Mouse (Mus musculus): ENCODE results near the gene Arvcf. TPM values are rescaled to one million over a fixed set of nuclear protein-coding genes. Genes with fewer than 3 reads are reported as not detected.

The Arvcf gene
- 33.8 and 37.9 TPM in 2 replicates for polyA plus RNA-seq (2015; fragmentation: Nextera tagmentation; extraction: Ambion mirVana)

DNA sequence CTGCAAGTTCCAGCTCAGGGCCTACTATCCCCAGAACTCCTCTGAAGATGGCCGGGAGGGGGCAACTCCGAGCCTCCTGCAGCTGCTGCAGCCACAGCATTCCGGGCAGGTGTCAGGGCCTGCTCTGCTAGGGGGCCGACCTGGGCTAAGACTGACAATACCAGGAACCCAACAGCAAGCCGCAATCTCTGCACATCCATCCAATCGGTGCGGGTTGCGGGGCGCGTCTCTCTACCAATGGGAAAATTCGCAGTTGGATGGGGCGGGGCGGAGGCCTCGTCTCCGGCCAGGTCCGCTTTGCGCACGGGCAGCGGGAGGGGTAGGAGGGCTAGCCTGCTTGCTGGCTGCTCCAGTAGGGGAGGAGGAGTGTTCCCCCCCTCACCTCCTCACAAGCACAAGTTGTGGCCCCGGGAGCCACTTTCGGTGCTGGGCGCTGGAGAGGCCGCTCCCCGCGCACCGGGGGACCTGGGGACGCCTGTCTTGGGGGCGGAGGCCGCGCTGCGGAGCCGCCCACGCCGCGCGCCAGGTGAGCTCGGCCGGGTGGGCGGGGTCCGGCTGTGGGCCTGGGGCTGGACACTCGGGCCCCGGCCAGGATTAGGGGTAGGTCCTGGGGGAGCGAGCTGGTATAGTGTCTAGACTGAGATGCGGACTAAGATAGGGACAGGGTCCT lies at the start of gene Arvcf, which contains the start of gene Tango2:
Gene Arvcf, plus strand, starts transcription at position 252 of the 670 bp plus-strand sequence.
Gene Tango2, minus strand, starts transcription at position 173 of the 670 bp plus-strand sequence.
- peaks cover 22% of the 10 kb centered on the region for H3K27me3 ChIP-seq
- H3K4me3 ChIP-seq (replicated peaks): peak within 1 kb of the TSS; percentile 63
- ATAC-seq (ENCODE audit: insufficient number of reproducible peaks, low FRiP score, low TSS enrichment, low read depth): peak; percentile 82
- H3K9me3 ChIP-seq (replicated peaks): no peaks in the 10 kb centered on the region
- H3K4me1 ChIP-seq: peaks cover 20% of the 10 kb centered on the region
- H3K4me2 ChIP-seq (replicated peaks): peak within 1 kb of the TSS; percentile 96
- WGBS: under 1% methylated on average over 44 of the region's 44 CpGs
- no peaks in the 10 kb centered on the region for H3K36me3 ChIP-seq
- no peak within 1 kb of the TSS for H3K27ac ChIP-seq (replicated peaks)
- peak within 1 kb of the TSS; percentile 36 for H3K9ac ChIP-seq

DNA sequence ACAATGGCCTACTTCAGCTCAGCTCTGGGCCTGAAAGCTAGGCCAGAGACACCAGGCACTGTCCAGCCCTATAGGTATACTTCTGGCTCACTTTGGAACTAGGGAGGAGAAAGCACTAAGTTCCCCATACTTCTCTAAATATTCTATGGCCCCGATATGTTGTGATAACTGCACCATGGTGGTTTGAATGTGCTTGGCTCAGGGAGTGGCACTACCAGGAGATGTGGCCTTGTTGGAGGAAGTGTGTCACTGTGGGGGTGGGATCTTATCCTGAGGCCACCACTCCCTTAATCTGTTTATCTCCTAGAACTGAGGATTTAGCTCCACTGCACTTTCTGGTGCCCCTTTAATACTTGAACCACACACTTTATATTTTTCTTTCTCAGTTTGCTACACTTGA lies 39.8 kb upstream of the Arvcf start:
- no peaks in the 10 kb centered on the region for H3K27me3 ChIP-seq
- no peak overlapping the region for H3K27ac ChIP-seq (replicated peaks)
- WGBS: 94% methylated on average over 1 of the region's 1 CpGs
- no peaks in the 10 kb centered on the region for H3K36me3 ChIP-seq
- no peaks in the 10 kb centered on the region for H3K4me1 ChIP-seq
- H3K4me3 ChIP-seq (replicated peaks): no peak overlapping the region
- no peak for ATAC-seq (ENCODE audit: insufficient number of reproducible peaks, low FRiP score, low TSS enrichment, low read depth)
- H3K4me2 ChIP-seq (replicated peaks): no peak overlapping the region
- H3K9ac ChIP-seq: no peak overlapping the region
- H3K9me3 ChIP-seq (replicated peaks): no peaks in the 10 kb centered on the region

DNA sequence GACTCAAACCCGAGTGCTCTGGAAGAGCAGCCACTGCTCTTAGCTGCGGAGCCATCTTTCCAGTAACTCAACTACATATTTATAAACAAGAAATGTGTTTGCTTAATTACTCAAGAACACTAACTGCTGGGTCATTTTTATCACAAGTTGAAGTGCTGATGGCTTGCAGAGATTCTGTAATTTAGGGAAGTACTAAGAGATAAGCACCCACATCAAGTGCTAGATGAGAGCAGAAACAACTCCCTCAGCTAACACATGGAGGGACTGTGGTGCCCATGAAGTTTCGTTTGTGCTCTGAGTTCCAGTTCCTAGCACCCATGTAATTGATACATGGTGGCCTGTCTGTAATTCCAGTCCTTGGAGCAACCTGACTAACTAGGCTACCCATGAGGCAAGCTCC lies 29.0 kb upstream of the Arvcf start:
- ATAC-seq (ENCODE audit: insufficient number of reproducible peaks, low FRiP score, low TSS enrichment, low read depth): no peak
- H3K9me3 ChIP-seq (replicated peaks): no peaks in the 10 kb centered on the region
- 81% methylated on average over 3 of the region's 3 CpGs for WGBS
- no peak overlapping the region for H3K27ac ChIP-seq (replicated peaks)
- 0 out of 2 replicates have a peak, but pooled peaks cover 5% of the 10 kb centered on the region for H3K36me3 ChIP-seq
- H3K9ac ChIP-seq: no peak overlapping the region
- no peak overlapping the region for H3K4me2 ChIP-seq (replicated peaks)
- H3K4me3 ChIP-seq (replicated peaks): no peak overlapping the region
- no peaks in the 10 kb centered on the region for H3K4me1 ChIP-seq
- no peaks in the 10 kb centered on the region for H3K27me3 ChIP-seq

DNA sequence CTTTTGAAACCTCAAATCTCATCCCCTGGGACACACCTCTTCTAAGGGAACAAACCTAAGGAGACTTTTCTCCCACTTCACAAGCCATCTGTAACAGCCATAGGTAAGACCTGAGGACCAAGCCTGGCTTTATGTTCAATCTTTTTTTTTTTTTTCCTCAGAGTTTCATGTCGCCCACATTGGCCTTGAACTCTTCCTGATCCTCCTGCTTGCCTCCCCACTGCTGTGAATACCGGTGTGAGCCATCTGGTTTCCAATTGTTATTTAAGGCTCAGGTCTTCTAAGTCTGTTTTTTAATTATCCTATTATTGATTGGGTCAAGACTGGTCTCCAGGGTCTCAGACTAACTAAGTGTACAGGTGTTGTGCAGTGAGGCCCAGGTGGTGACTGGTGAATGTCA lies 26.5 kb upstream of the Arvcf start:
- no peaks in the 10 kb centered on the region for H3K27me3 ChIP-seq
- no peak for ATAC-seq (ENCODE audit: insufficient number of reproducible peaks, low FRiP score, low TSS enrichment, low read depth)
- no peaks in the 10 kb centered on the region for H3K9me3 ChIP-seq (replicated peaks)
- no peak overlapping the region for H3K27ac ChIP-seq (replicated peaks)
- H3K4me1 ChIP-seq: no peaks in the 10 kb centered on the region
- H3K4me2 ChIP-seq (replicated peaks): no peak overlapping the region
- WGBS: 70% methylated on average over 2 of the region's 2 CpGs
- no peak overlapping the region for H3K4me3 ChIP-seq (replicated peaks)
- H3K36me3 ChIP-seq: 0 out of 2 replicates have a peak, but pooled peaks cover 5% of the 10 kb centered on the region
- H3K9ac ChIP-seq: no peak overlapping the region

DNA sequence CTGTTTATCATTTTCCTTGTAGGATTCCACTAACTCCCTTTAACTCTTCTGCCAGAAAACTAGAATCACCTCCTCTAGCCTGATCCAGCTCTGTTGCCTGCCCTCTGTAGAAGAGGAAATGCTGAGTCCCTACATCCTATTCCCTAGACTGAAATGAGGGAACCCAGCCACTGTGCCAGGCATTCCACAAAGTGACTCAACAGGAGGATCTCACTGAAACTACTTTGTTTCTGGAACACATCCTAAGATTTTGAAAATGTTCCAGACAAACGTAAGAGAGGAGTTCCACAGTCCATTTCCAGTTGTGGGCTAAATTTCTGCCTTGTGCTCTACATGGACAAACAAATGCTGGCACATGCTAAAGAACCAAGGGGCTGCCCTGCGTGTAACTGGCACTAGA lies 24.5 kb upstream of the Arvcf start:
- Histone ChIP-seq H3K27ac (replicated peaks) (no peak overlapping the region), H3K4me2 (replicated peaks) (no peak overlapping the region), H3K9ac (no peak overlapping the region), H3K4me3 (replicated peaks) (no peak overlapping the region), H3K27me3 (no peaks in the 10 kb centered on the region), H3K36me3 (0 out of 2 replicates have a peak, but pooled peaks cover 5% of the 10 kb centered on the region), H3K4me1 (no peaks in the 10 kb centered on the region), H3K9me3 (replicated peaks) (no peaks in the 10 kb centered on the region)
- no peak for ATAC-seq (ENCODE audit: insufficient number of reproducible peaks, low FRiP score, low TSS enrichment, low read depth)
- 85% methylated on average over 2 of the region's 2 CpGs for WGBS

DNA sequence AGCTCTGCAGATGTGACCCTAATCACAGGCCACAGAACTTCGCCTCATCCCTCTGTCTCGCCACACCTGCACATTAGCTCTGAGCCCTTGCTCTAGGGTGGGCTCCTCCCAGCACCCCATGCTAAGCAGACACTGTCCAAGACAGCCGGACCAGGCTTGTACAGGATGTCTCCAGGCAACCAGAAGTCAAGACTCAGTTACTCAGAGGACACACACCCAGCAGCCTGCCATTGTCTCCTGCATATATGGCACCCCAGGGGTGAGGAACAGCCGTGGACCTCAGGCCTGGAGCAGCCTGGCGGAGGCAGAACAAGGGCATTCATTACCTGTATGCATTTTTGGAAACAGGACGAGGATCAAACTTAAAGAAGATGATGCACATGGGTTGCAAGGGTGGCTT lies 24.0 kb upstream of the Arvcf start:
- no peak overlapping the region for H3K27ac ChIP-seq (replicated peaks)
- 0 out of 2 replicates have a peak, but pooled peaks cover 5% of the 10 kb centered on the region for H3K36me3 ChIP-seq
- ATAC-seq (ENCODE audit: insufficient number of reproducible peaks, low FRiP score, low TSS enrichment, low read depth): no peak
- no peaks in the 10 kb centered on the region for H3K27me3 ChIP-seq
- H3K9me3 ChIP-seq (replicated peaks): no peaks in the 10 kb centered on the region
- no peaks in the 10 kb centered on the region for H3K4me1 ChIP-seq
- no peak overlapping the region for H3K4me3 ChIP-seq (replicated peaks)
- H3K9ac ChIP-seq: no peak overlapping the region
- H3K4me2 ChIP-seq (replicated peaks): no peak overlapping the region
- WGBS: 84% methylated on average over 6 of the region's 6 CpGs

DNA sequence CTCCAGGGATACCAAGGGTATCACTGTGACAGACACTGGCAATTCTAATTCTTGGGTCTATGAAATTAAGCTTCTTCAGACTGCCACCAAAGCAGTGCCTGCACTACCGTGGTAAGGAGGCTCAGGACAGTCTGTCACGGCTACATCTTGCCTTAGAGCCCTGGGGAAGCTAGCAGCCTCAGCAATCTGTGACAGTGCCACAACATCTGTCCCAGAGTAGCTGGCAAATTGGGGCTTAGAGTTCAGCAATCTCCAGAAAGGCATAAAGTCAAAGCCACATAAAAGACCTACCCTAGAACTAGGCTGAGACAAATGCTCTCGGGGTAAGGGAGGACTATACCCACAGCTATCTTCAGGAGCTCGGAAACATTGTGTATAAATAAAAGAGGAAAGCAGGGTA lies 22.2 kb upstream of the Arvcf start:
- WGBS: 52% methylated on average over 4 of the region's 4 CpGs
- Histone ChIP-seq H3K4me2 (replicated peaks) (no peak overlapping the region), H3K4me1 (no peaks in the 10 kb centered on the region), H3K4me3 (replicated peaks) (no peak overlapping the region), H3K9ac (no peak overlapping the region), H3K36me3 (no peaks in the 10 kb centered on the region), H3K9me3 (replicated peaks) (no peaks in the 10 kb centered on the region), H3K27ac (replicated peaks) (no peak overlapping the region), H3K27me3 (no peaks in the 10 kb centered on the region)
- ATAC-seq (ENCODE audit: insufficient number of reproducible peaks, low FRiP score, low TSS enrichment, low read depth): no peak; the same call in 1 of the 2 replicates

DNA sequence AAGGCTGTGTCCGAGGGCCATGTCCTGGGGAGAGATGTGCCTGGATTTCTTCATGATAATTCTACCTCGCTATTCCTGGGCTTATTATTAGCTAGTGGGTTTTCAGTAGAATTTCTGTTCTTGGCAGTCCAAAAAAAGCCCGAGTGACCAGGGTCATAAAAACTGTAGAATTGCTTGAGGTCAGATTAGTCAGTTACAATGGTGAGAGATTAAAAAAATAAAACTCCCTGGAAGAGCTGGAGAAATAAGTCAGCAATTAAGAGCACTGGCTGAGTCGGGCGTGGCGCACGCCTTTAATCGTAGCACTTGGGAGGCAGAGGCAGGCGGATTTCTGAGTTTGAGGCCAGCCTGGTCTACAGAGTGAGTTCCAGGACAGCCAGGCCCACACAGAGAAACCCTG lies 20.0 kb upstream of the Arvcf start:
- no peak overlapping the region for H3K4me3 ChIP-seq (replicated peaks)
- no peaks in the 10 kb centered on the region for H3K4me1 ChIP-seq
- no peak overlapping the region for H3K9ac ChIP-seq
- no peaks in the 10 kb centered on the region for H3K27me3 ChIP-seq
- H3K4me2 ChIP-seq (replicated peaks): no peak overlapping the region
- H3K9me3 ChIP-seq (replicated peaks): no peaks in the 10 kb centered on the region
- no peaks in the 10 kb centered on the region for H3K36me3 ChIP-seq
- ATAC-seq (ENCODE audit: insufficient number of reproducible peaks, low FRiP score, low TSS enrichment, low read depth): no peak
- no peak overlapping the region for H3K27ac ChIP-seq (replicated peaks)
- 93% methylated on average over 9 of the region's 9 CpGs for WGBS

DNA sequence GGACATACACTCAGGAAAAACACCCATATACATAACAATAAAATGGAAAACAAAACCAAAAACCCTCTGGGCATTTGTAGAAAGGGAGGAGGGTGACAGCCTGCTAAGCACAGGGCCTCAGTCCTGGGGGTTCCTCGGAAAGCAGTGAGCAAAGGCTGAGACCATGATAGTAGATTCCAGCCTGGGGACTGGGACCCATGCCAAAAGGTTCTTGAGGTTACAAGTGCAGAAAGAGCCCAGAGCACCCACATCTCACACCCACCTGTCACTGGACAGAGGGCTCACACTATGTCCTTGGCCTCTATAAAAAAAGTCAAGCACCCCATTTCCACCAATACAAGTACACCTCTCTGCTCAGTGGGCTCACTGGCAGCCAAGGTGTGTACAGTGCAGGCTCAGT lies 19.5 kb upstream of the Arvcf start:
- Histone ChIP-seq H3K27me3 (no peaks in the 10 kb centered on the region), H3K4me2 (replicated peaks) (no peak overlapping the region), H3K4me1 (no peaks in the 10 kb centered on the region), H3K9ac (no peak overlapping the region), H3K27ac (replicated peaks) (no peak overlapping the region), H3K4me3 (replicated peaks) (no peak overlapping the region), H3K9me3 (replicated peaks) (no peaks in the 10 kb centered on the region), H3K36me3 (no peaks in the 10 kb centered on the region; the same call in 1 of the 2 replicates)
- no peak for ATAC-seq (ENCODE audit: insufficient number of reproducible peaks, low FRiP score, low TSS enrichment, low read depth)
- 73% methylated on average over 1 of the region's 1 CpGs for WGBS

DNA sequence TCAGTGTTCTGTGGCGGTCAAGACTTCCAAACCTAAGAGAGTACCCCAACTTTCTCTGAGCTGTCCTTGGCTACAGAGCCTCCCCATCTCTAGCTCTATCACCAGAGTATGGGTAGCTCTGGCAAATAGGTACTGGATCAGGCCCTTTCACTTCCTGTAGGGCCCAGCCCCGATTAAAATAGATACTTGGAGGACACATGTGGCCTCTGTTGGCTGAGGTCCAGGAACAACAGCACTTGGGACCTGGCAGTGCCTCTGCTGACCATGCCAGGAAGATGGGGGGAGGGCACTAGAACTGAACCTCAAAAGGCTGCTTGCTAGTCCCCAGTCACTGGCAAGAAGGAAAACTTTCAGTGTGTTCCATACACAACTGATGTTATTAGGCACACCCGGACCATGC lies 14.0 kb upstream of the Arvcf start:
- H3K4me1 ChIP-seq: no peaks in the 10 kb centered on the region
- H3K9ac ChIP-seq: no peak overlapping the region
- no peak; the same call in 1 of the 2 replicates for ATAC-seq (ENCODE audit: insufficient number of reproducible peaks, low FRiP score, low TSS enrichment, low read depth)
- no peak overlapping the region for H3K4me3 ChIP-seq (replicated peaks)
- H3K4me2 ChIP-seq (replicated peaks): no peak overlapping the region
- no peaks in the 10 kb centered on the region for H3K27me3 ChIP-seq
- no peak overlapping the region for H3K27ac ChIP-seq (replicated peaks)
- peaks cover 7% of the 10 kb centered on the region; the same call in 1 of the 2 replicates for H3K36me3 ChIP-seq
- no peaks in the 10 kb centered on the region for H3K9me3 ChIP-seq (replicated peaks)
- 75% methylated on average over 3 of the region's 3 CpGs for WGBS

DNA sequence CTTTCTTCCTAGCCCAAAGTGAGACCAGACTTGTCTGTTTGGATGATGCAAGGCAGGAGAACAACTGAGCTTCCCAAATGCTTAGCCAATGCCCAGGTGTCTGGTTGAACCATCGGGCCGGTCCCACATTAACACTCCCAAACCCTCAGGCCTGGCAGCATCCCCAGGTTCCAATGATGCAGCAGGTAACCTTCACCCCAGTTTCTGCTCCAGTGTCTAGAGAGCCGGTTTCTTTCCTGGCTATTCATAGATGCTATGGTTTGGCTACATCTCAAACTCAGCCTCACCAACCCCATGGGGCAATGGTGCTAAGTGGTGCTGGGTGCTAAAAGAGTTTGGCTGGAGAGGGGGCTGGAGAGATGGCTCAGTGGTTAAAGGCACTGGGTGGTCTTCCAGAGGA lies 12.0 kb upstream of the Arvcf start:
- peaks cover 7% of the 10 kb centered on the region; the same call in 1 of the 2 replicates for H3K36me3 ChIP-seq
- H3K4me3 ChIP-seq (replicated peaks): no peak overlapping the region
- H3K4me2 ChIP-seq (replicated peaks): no peak overlapping the region
- H3K4me1 ChIP-seq: peaks cover 4% of the 10 kb centered on the region; the same call in 1 of the 2 replicates
- ATAC-seq (ENCODE audit: insufficient number of reproducible peaks, low FRiP score, low TSS enrichment, low read depth): no peak
- H3K9me3 ChIP-seq (replicated peaks): no peaks in the 10 kb centered on the region
- 91% methylated on average over 3 of the region's 3 CpGs for WGBS
- H3K27ac ChIP-seq (replicated peaks): no peak overlapping the region
- no peak overlapping the region for H3K9ac ChIP-seq
- H3K27me3 ChIP-seq: no peaks in the 10 kb centered on the region

DNA sequence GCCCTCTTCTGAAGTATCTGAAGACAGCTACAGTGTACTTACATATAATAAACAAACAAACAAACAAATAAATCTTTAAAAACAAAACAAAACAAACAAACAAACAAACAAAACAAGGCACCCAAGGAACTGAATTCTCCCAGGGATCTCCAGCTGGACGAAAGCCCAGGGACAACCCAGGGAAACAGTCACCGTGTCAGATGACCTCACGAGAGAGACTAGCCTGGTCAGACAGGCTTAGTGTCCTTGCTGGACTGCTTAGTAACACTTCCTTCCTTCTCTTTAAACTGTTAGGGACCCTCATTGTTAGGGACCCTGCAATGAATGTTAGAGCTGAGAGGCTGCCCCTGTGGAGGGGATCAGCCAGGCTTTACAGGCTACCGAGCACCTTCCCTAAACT lies 10.7 kb upstream of the Arvcf start:
- Histone ChIP-seq H3K27ac (replicated peaks) (no peak overlapping the region), H3K4me1 (peaks cover 4% of the 10 kb centered on the region; the same call in 1 of the 2 replicates), H3K27me3 (no peaks in the 10 kb centered on the region), H3K4me3 (replicated peaks) (no peak overlapping the region), H3K9me3 (replicated peaks) (no peaks in the 10 kb centered on the region), H3K36me3 (peaks cover 7% of the 10 kb centered on the region; the same call in 1 of the 2 replicates), H3K9ac (no peak overlapping the region), H3K4me2 (replicated peaks) (no peak overlapping the region)
- 89% methylated on average over 4 of the region's 4 CpGs for WGBS
- no peak for ATAC-seq (ENCODE audit: insufficient number of reproducible peaks, low FRiP score, low TSS enrichment, low read depth)
